Mouse (Mus musculus): ENCODE results near the gene Cnnm4. TPM values are rescaled to one million over a fixed set of nuclear protein-coding genes. Genes with fewer than 3 reads are reported as not detected.
A peak's percentile ranks its signal among the peaks of the same experiment; 100 is the strongest.

The Cnnm4 gene
- polyA plus RNA-seq, 1 experiment from 2014 or later: 7.8 TPM

DNA sequence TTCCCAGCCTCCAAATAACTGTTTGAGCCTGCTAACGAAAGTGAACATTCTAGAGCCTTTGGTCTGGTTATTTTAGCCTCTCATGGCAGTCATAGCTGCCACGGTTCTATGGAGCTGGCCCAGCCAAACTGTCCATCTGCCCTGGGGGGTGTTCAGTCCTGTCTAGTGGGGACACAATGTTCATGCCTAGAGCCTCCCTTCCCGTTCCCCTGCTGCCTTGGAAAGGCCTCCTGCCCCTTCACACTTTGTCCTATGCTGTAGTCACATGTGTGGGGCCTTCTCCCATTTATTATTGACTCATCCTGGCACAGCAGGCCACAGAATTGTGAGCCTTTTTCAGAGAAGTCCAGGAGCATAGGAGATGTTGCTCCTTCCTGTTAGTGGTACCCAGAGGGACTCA, 46.8 kb downstream of the Cnnm4 start:
- WGBS: 82% methylated on average over 3 of the region's 3 CpGs
- Histone ChIP-seq H3K27me3 (replicated peaks; ENCODE audit: control insufficient read depth, insufficient read depth, low read length) (no peaks in the 10 kb centered on the region), H3K9me3 (replicated peaks; ENCODE audit: control insufficient read depth, low read length) (no peaks in the 10 kb centered on the region), H3K9ac (ENCODE audit: low read length) (no peak overlapping the region), H3K27ac (ENCODE audit: low read depth, low read length) (no peak overlapping the region), H3K4me2 (ENCODE audit: low read length) (no peak overlapping the region), H3K4me3 (ENCODE audit: low read depth, low read length) (no peak overlapping the region), H3K36me3 (ENCODE audit: control insufficient read depth, insufficient read depth, low read length) (peaks cover 55% of the 10 kb centered on the region), H3K4me1 (ENCODE audit: control insufficient read depth, insufficient read depth, low read length) (peaks cover 17% of the 10 kb centered on the region)
- DNase-seq (ENCODE audit: low spot score) (no peak), ATAC-seq (no peak)

DNA sequence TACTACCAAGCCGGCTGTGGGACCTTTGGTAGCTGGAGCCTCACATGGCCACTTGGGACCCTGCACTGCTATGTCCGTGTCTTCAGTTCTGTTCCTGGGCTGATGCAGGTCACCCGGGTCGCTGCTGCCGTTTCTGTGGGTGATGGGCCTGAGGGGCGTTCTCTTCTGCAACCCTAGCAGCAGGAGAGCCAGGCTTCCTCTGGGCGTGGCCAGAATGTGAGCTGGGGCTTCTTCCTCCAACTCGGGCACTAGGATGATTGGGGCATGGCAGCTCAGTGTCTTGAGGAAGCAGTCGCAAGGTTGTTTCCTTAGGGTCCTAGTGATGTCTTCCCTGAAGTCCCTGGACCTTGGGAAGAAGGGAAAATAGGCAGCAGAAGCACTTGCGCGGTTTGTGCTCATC, 48.2 kb downstream of the Cnnm4 start:
- Histone ChIP-seq H3K9ac (ENCODE audit: low read length) (no peak overlapping the region), H3K27me3 (replicated peaks; ENCODE audit: control insufficient read depth, insufficient read depth, low read length) (no peaks in the 10 kb centered on the region), H3K4me1 (ENCODE audit: control insufficient read depth, insufficient read depth, low read length) (peaks cover 9% of the 10 kb centered on the region), H3K4me3 (ENCODE audit: low read depth, low read length) (no peak overlapping the region), H3K36me3 (ENCODE audit: control insufficient read depth, insufficient read depth, low read length) (peaks cover 65% of the 10 kb centered on the region), H3K27ac (ENCODE audit: low read depth, low read length) (no peak overlapping the region), H3K4me2 (ENCODE audit: low read length) (no peak overlapping the region), H3K9me3 (replicated peaks; ENCODE audit: control insufficient read depth, low read length) (no peaks in the 10 kb centered on the region)
- WGBS: 82% methylated on average over 11 of the region's 11 CpGs
- no peak for ATAC-seq
- DNase-seq (ENCODE audit: low spot score): no peak

DNA sequence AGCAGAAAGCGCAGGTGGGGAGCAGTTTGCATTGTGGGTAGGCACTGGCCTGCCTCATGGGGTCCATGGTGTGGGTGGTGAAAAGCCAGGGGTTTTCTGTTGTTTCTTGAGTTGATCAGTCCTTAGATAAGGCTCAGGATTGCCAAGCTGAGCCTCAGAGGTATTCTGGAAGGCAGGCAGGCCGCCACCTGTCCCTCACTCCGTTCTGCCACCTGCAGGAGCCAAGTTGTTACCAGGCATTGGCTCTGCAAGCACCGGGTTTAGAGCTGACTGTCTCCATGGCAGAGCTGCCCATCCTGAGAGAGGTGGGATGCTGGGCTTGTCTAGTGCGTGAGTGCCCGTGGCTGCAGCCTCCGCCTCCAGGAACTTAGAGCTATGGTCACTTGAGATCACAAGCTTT, 50.8 kb downstream of the Cnnm4 start:
- Histone ChIP-seq H3K9ac (ENCODE audit: low read length) (no peak overlapping the region), H3K4me2 (ENCODE audit: low read length) (no peak overlapping the region), H3K4me3 (ENCODE audit: low read depth, low read length) (no peak overlapping the region), H3K4me1 (ENCODE audit: control insufficient read depth, insufficient read depth, low read length) (peaks cover 4% of the 10 kb centered on the region), H3K9me3 (replicated peaks; ENCODE audit: control insufficient read depth, low read length) (no peaks in the 10 kb centered on the region), H3K27me3 (replicated peaks; ENCODE audit: control insufficient read depth, insufficient read depth, low read length) (no peaks in the 10 kb centered on the region), H3K27ac (ENCODE audit: low read depth, low read length) (no peak overlapping the region), H3K36me3 (ENCODE audit: control insufficient read depth, insufficient read depth, low read length) (peaks cover 88% of the 10 kb centered on the region)
- DNase-seq (ENCODE audit: low spot score) (no peak), ATAC-seq (no peak)
- 91% methylated on average over 7 of the region's 7 CpGs for WGBS

DNA sequence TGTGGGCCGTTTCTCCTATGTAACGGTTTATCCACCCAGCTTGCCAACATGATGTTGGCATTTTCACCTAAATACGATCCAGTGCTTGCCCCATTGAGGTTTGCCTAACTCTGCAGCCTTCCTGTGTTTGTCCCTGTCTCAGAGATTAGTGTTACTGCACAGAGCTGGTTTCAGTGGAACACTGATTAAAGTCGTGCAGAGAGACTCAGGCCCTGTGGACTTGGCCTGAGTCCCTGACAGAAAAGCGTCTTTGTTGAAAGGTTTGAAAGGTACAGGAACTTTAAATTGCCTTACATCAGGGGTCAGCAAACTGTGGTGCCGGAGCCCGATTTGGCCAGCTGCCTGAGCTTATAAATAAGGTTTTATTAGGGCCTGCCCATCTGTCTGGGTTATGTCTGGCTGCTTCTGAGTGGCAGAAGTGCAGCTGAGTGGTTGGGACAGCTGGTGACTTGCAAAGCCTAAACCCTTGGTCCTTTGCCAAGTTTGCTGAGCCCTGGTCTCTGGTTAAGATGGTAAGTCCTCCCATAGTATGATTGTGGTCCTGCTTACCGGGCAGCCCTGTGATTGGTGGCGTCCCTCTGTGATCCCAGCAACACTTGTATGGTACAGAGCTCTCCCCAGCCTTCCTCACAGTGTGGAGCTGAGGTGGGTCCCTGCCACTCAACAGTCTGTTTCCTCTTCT, 52.1 kb downstream of the Cnnm4 start:
- peaks cover 7% of the 10 kb centered on the region for H3K4me1 ChIP-seq (ENCODE audit: control insufficient read depth, insufficient read depth, low read length)
- peak overlapping the region; percentile 76 for H3K27ac ChIP-seq (ENCODE audit: low read depth, low read length)
- H3K9ac ChIP-seq (ENCODE audit: low read length): peak overlapping the region; percentile 25; the same call in 1 of the 2 replicates
- peaks cover 85% of the 10 kb centered on the region for H3K36me3 ChIP-seq (ENCODE audit: control insufficient read depth, insufficient read depth, low read length)
- ATAC-seq: peak; percentile 71
- H3K4me3 ChIP-seq (ENCODE audit: low read depth, low read length): no peak overlapping the region
- H3K9me3 ChIP-seq (replicated peaks; ENCODE audit: control insufficient read depth, low read length): no peaks in the 10 kb centered on the region
- no peak overlapping the region for H3K4me2 ChIP-seq (ENCODE audit: low read length)
- WGBS: 39% methylated on average over 9 of the region's 9 CpGs
- peak; percentile 90 for DNase-seq (ENCODE audit: low spot score)
- no peaks in the 10 kb centered on the region for H3K27me3 ChIP-seq (replicated peaks; ENCODE audit: control insufficient read depth, insufficient read depth, low read length)

DNA sequence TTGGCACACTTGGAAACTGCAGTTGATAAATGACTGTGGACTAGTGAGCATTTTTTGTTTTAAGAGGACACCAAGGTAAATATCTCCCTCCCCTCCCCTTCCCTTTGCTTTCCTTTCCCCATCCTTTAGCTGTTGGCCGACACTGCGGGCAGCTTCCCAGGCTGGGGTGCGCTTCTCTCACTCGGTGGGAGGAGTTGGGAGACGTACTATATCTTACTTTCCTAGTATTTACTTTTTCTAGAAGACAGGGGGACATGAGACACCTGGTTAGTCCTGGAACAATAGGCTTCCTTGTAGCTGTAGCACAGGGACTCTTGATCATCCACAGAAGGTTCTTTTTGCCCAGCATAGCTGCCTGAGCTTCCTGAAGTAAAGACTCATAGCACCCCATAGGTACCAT, 52.6 kb downstream of the Cnnm4 start:
- H3K27ac ChIP-seq (ENCODE audit: low read depth, low read length): peak overlapping the region; percentile 76
- no peak for ATAC-seq
- H3K4me2 ChIP-seq (ENCODE audit: low read length): no peak overlapping the region
- no peak overlapping the region for H3K4me3 ChIP-seq (ENCODE audit: low read depth, low read length)
- peaks cover 9% of the 10 kb centered on the region for H3K4me1 ChIP-seq (ENCODE audit: control insufficient read depth, insufficient read depth, low read length)
- DNase-seq (ENCODE audit: low spot score): no peak
- peaks cover 80% of the 10 kb centered on the region for H3K36me3 ChIP-seq (ENCODE audit: control insufficient read depth, insufficient read depth, low read length)
- no peaks in the 10 kb centered on the region for H3K9me3 ChIP-seq (replicated peaks; ENCODE audit: control insufficient read depth, low read length)
- WGBS: 82% methylated on average over 5 of the region's 5 CpGs
- H3K27me3 ChIP-seq (replicated peaks; ENCODE audit: control insufficient read depth, insufficient read depth, low read length): no peaks in the 10 kb centered on the region
- H3K9ac ChIP-seq (ENCODE audit: low read length): no peak overlapping the region

DNA sequence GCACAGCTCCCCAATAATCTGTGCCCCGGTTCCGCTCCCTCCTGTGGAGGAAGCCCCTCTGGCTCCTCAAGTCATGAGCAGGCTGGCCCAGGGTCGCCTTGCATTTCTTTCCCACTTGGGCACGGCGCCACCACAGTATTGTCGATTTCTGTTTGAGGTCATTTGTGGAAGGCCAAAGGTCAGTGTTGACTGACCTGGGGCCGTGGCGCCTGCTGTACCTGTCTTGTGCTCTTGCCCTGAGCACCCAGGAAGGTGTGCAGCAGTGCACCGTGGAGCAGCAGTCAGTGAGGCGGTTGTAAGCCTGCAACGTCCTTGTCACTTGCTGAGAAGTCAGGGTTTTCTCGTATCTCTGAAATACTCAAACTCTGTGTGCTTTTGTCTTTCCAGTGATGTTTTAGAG, 54.4 kb downstream of the Cnnm4 start:
- Histone ChIP-seq H3K27me3 (replicated peaks; ENCODE audit: control insufficient read depth, insufficient read depth, low read length) (no peaks in the 10 kb centered on the region), H3K36me3 (ENCODE audit: control insufficient read depth, insufficient read depth, low read length) (peaks cover 64% of the 10 kb centered on the region), H3K27ac (ENCODE audit: low read depth, low read length) (no peak overlapping the region), H3K4me3 (ENCODE audit: low read depth, low read length) (no peak overlapping the region), H3K4me2 (ENCODE audit: low read length) (no peak overlapping the region), H3K9me3 (replicated peaks; ENCODE audit: control insufficient read depth, low read length) (no peaks in the 10 kb centered on the region), H3K4me1 (ENCODE audit: control insufficient read depth, insufficient read depth, low read length) (peaks cover 9% of the 10 kb centered on the region), H3K9ac (ENCODE audit: low read length) (no peak overlapping the region)
- WGBS: 92% methylated on average over 12 of the region's 12 CpGs
- ATAC-seq (no peak), DNase-seq (ENCODE audit: low spot score) (no peak)

DNA sequence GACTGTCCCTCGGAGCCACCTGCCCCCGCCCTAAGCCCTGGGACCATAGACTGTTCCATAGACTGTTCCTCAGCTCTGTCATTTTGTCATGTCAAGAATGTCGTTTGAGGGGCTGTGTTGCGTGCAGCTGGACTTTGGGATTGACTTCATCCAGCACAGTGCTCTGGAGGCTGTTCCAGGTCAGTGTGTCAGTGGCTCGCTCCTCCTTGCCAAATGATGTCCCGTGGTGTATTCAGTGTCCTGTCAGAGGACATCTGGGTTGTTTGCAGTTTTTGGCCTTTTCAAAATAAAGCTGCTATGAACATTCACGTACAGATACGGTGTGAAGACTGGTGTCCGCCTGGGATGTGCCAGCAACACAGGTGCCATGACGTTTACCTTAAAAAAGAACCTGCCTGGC, 55.5 kb downstream of the Cnnm4 start:
- no peak overlapping the region for H3K4me2 ChIP-seq (ENCODE audit: low read length)
- H3K9ac ChIP-seq (ENCODE audit: low read length): no peak overlapping the region
- DNase-seq (ENCODE audit: low spot score): no peak
- no peaks in the 10 kb centered on the region for H3K9me3 ChIP-seq (replicated peaks; ENCODE audit: control insufficient read depth, low read length)
- 89% methylated on average over 10 of the region's 10 CpGs for WGBS
- H3K27ac ChIP-seq (ENCODE audit: low read depth, low read length): no peak overlapping the region
- peaks cover 9% of the 10 kb centered on the region for H3K4me1 ChIP-seq (ENCODE audit: control insufficient read depth, insufficient read depth, low read length)
- H3K27me3 ChIP-seq (replicated peaks; ENCODE audit: control insufficient read depth, insufficient read depth, low read length): no peaks in the 10 kb centered on the region
- peaks cover 53% of the 10 kb centered on the region for H3K36me3 ChIP-seq (ENCODE audit: control insufficient read depth, insufficient read depth, low read length)
- ATAC-seq: no peak
- H3K4me3 ChIP-seq (ENCODE audit: low read depth, low read length): no peak overlapping the region

DNA sequence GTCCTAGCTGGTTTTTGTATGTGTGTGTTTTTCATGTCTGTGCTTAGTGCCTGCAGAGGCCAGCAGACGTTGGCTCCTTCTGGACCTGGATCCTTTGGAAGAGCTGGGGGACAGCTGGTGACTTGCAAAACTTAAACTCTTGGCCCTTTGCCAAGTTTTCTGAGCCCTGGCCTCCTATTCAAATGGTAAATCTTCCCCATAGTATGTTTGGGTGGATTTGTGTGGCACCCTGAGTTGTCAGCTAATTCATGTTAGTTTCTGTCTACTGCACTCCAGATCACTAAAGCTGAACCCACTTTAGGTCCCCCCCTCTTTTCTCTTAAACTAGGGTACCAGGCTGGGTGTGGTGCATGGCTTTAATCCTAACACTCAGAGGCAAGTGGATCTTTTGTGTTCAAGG, 56.9 kb downstream of the Cnnm4 start:
- peaks cover 9% of the 10 kb centered on the region for H3K4me1 ChIP-seq (ENCODE audit: control insufficient read depth, insufficient read depth, low read length)
- no peak overlapping the region for H3K4me2 ChIP-seq (ENCODE audit: low read length)
- H3K9me3 ChIP-seq (replicated peaks; ENCODE audit: control insufficient read depth, low read length): no peaks in the 10 kb centered on the region
- no peak overlapping the region for H3K4me3 ChIP-seq (ENCODE audit: low read depth, low read length)
- H3K27ac ChIP-seq (ENCODE audit: low read depth, low read length): peak overlapping the region; percentile 74
- peaks cover 39% of the 10 kb centered on the region for H3K36me3 ChIP-seq (ENCODE audit: control insufficient read depth, insufficient read depth, low read length)
- 3% methylated on average over 1 of the region's 1 CpGs for WGBS
- peak; percentile 94 for DNase-seq (ENCODE audit: low spot score)
- ATAC-seq: peak; percentile 77
- no peaks in the 10 kb centered on the region for H3K27me3 ChIP-seq (replicated peaks; ENCODE audit: control insufficient read depth, insufficient read depth, low read length)
- H3K9ac ChIP-seq (ENCODE audit: low read length): no peak overlapping the region

DNA sequence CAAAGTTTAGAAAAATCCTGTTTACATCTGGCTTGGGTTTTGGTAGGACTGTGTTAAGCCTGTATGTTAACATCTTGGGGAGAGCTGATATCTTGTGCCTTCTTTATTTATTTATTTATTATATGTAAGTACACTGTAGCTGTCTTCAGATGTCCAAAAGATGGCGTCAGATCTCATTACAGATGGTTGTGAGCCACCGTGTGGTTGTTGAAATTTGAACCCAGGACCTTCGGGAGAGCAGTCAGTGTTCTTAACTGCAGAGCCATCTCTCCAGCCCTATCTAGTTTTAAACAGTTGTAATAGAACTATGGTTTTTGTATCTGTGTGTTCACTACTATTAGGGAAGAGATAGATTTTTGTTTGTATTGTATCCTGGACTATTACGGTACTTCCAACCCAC, 57.9 kb downstream of the Cnnm4 start:
- H3K36me3 ChIP-seq (ENCODE audit: control insufficient read depth, insufficient read depth, low read length): peaks cover 30% of the 10 kb centered on the region
- 91% methylated on average over 4 of the region's 4 CpGs for WGBS

More for the DNA sequence above, 57.9 kb downstream of the Cnnm4 start:
- H3K27ac ChIP-seq (ENCODE audit: low read depth, low read length): no peak overlapping the region
- no peak overlapping the region for H3K9ac ChIP-seq (ENCODE audit: low read length)
- no peak overlapping the region for H3K4me3 ChIP-seq (ENCODE audit: low read depth, low read length)
- no peaks in the 10 kb centered on the region for H3K9me3 ChIP-seq (replicated peaks; ENCODE audit: control insufficient read depth, low read length)
- H3K4me1 ChIP-seq (ENCODE audit: control insufficient read depth, insufficient read depth, low read length): peaks cover 5% of the 10 kb centered on the region
- H3K4me2 ChIP-seq (ENCODE audit: low read length): no peak overlapping the region
- no peaks in the 10 kb centered on the region for H3K27me3 ChIP-seq (replicated peaks; ENCODE audit: control insufficient read depth, insufficient read depth, low read length)
- ATAC-seq: no peak
- no peak for DNase-seq (ENCODE audit: low spot score)
